Mouse (Mus musculus) liver, embryonic 15.5 days (tissue): ENCODE measurements around the gene Emg1. TPM values are rescaled to one million over a fixed set of nuclear protein-coding genes. Genes with fewer than 3 reads are reported as not detected.

Experiments
- ATAC-seq: fragments of 200-750 bp; cut with Nextera tagmentation; 2 replicates; pipeline ENCODE4 v1.8.0; 2017; ENCODE audit warnings: moderate number of reproducible peaks, mild to moderate bottlenecking, moderate library complexity; ENCODE audit not compliant: insufficient read depth
- H3K27ac ChIP-seq: fragments of 300-500 bp; sonication (generic); replicated peaks from 2 replicates; pipeline ENCODE4 v1.5.1; 2015; ENCODE audit warnings: mild to moderate bottlenecking, inconsistent platforms
- H3K27me3 ChIP-seq: fragments of 300-500 bp; sonication (generic); 2 replicates; pipeline ENCODE4 v1.6.1; 2015; ENCODE audit warnings: mild to moderate bottlenecking, inconsistent platforms
- H3K36me3 ChIP-seq: fragments of 300-500 bp; sonication (generic); replicated peaks from 2 replicates; pipeline ENCODE4 v1.6.1; 2015; ENCODE audit warnings: moderate library complexity, mild to moderate bottlenecking, inconsistent platforms
- H3K4me1 ChIP-seq: fragments of 300-500 bp; sonication (generic); replicated peaks from 2 replicates; pipeline ENCODE4 v1.6.1; 2015; ENCODE audit warnings: inconsistent platforms
- H3K4me2 ChIP-seq: fragments of 300-500 bp; sonication (generic); 2 replicates; pipeline ENCODE4 v1.6.1; 2015; ENCODE audit warnings: moderate library complexity, mild to moderate bottlenecking, inconsistent platforms
- H3K4me3 ChIP-seq: fragments of 300-500 bp; sonication (generic); replicated peaks from 2 replicates; pipeline ENCODE4 v1.5.1; 2015; ENCODE audit warnings: mild to moderate bottlenecking, inconsistent platforms
- H3K9ac ChIP-seq: fragments of 300-500 bp; sonication (generic); 2 replicates; pipeline ENCODE4 v1.6.1; 2015; ENCODE audit warnings: moderate library complexity, mild to moderate bottlenecking, inconsistent platforms
- H3K9me3 ChIP-seq: fragments of 300-500 bp; sonication (generic); replicated peaks from 2 replicates; pipeline ENCODE4 v1.6.1; 2016; ENCODE audit warnings: inconsistent platforms
- WGBS: fragments of 180-500 bp; shearing (Covaris S2); methylation state at CpG from one replicate; pipeline ENCODE4 v1.1.7; 2015; ENCODE audit warnings: mixed read lengths; ENCODE audit not compliant: insufficient replicate concordance; 5-methylcytosine and 5-hydroxymethylcytosine counted together
- polyA plus RNA-seq: library from polyadenylated mRNA; unstranded; fragments of >200 nt; fragmentation: Nextera tagmentation; extraction: Ambion mirVana; gene quantifications from 2 replicates; pipeline ENCODE4 v1.2.1, GENCODE M21; 2015

Emg1 gene
- polyA plus RNA-seq, 1 experiment from 2014 or later: 128 TPM

DNA sequence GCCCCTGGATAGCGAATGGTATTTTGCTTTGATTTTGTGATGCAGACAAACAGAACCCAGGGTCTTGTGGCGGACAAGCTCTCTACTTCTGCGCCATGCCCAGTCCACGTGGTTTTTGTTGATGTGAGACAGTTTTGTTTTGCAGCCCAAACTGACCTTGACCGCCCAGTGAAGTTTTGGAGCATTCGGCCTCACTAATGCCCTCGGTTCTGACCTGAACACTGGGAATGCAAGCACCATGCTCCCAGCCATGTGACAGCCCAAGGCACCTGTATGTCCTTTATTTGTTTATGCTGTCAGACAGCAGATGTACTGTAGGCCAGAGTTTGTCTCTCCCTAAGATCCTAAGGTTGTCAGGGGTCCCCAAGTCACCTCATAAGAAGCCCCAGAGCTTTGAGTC is 37.4 kb downstream of the Emg1 start:
- Histone ChIP-seq H3K27ac (no peak overlapping the region), H3K9ac (no peak overlapping the region), H3K9me3 (no peaks in the 10 kb centered on the region), H3K27me3 (no peaks in the 10 kb centered on the region), H3K4me3 (no peak overlapping the region), H3K4me2 (no peak overlapping the region), H3K36me3 (peaks cover 38% of the 10 kb centered on the region), H3K4me1 (peaks cover 67% of the 10 kb centered on the region)
- WGBS: 85% methylated on average over 7 of the region's 7 CpGs
- no peak for ATAC-seq

DNA sequence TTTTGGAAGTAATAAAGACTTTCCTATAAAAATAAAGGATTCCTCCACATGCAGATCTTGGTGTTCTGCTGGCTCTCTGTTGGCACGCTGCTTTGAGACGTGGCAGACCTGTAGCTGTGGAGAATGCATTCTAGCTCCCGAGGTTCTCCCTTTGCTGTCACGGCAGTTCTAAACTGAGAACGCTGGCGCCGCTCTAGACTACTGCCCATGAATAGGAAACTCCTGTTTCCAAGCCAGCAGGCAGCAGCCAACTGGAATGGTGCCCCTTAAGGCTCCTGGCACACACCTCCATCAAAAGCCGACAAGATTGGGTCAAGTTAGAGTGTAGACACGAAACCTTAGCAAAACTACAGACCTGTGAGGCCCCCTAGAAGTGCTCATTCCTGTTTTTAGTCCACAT is 38.4 kb downstream of the Emg1 start:
- ATAC-seq: no peak
- 84% methylated on average over 9 of the region's 9 CpGs for WGBS
- no peaks in the 10 kb centered on the region for H3K27me3 ChIP-seq
- H3K27ac ChIP-seq: no peak overlapping the region
- H3K4me3 ChIP-seq: no peak overlapping the region
- peaks cover 68% of the 10 kb centered on the region for H3K4me1 ChIP-seq
- H3K9me3 ChIP-seq: no peaks in the 10 kb centered on the region
- H3K9ac ChIP-seq: no peak overlapping the region
- H3K4me2 ChIP-seq: no peak overlapping the region
- peaks cover 38% of the 10 kb centered on the region for H3K36me3 ChIP-seq

DNA sequence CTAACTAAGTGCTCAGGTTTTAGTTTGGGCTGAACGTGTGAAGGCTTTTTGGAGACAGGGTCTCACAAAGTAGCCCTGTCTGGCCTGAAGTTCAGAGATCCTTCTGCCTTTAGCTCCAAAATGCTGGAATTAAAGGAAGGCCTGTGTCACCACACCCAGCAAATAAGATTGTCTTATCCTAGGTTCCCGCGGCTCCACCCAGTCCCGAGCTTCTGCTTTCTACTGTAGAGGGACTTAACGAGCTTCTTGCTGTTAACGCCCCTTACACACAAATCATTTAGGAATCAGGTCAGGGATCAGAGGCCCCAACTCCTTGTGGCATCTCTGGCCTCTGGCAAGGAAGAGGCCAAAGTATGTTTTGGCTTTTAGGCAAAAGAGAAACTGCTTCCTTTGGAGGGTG is 39.9 kb downstream of the Emg1 start:
- Histone ChIP-seq H3K27me3 (no peaks in the 10 kb centered on the region), H3K9ac (no peak overlapping the region), H3K36me3 (peaks cover 44% of the 10 kb centered on the region), H3K27ac (0 out of 2 replicates have a peak overlapping the region, but pooled peaks have one; percentile 1), H3K4me2 (0 out of 2 replicates have a peak overlapping the region, but pooled peaks have one; percentile 0), H3K4me3 (no peak overlapping the region), H3K9me3 (no peaks in the 10 kb centered on the region), H3K4me1 (peaks cover 56% of the 10 kb centered on the region)
- ATAC-seq: no peak
- WGBS: 33% methylated on average over 6 of the region's 6 CpGs

DNA sequence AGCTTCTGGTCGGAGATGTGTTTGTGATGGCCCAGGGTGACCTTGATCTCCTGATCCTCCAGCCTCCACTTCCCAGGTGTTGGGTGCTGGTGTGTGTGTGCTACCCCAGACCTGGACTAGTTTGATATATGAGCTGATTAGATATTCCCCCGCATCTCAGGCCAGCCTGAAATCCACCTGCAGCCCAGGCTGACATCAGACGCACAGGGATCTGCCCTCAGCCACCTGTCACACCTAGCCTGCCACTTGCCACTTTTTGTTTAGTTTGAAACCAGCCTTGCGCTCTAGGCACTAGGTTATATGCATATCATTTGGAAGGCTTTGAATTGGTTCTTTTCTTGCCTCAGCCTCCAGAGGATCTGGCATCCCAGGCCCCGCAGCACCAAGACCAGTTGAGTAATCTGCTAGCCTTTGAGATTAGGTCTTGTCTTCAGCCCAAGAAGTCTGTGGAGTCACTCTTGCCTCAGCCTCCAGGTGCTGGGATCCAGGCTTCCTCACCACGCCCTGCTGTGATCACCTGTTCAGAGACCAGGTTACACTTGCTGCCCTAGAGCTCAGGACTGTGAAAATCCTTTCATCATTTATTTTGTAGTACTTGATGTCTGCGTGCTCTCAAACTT is 41.6 kb downstream of the Emg1 start:
- Histone ChIP-seq H3K36me3 (peaks cover 57% of the 10 kb centered on the region), H3K9me3 (no peaks in the 10 kb centered on the region), H3K4me3 (no peak overlapping the region), H3K4me1 (peaks cover 54% of the 10 kb centered on the region), H3K4me2 (no peak overlapping the region), H3K27ac (no peak overlapping the region), H3K27me3 (no peaks in the 10 kb centered on the region), H3K9ac (no peak overlapping the region)
- 82% methylated on average over 7 of the region's 7 CpGs for WGBS
- no peak for ATAC-seq

DNA sequence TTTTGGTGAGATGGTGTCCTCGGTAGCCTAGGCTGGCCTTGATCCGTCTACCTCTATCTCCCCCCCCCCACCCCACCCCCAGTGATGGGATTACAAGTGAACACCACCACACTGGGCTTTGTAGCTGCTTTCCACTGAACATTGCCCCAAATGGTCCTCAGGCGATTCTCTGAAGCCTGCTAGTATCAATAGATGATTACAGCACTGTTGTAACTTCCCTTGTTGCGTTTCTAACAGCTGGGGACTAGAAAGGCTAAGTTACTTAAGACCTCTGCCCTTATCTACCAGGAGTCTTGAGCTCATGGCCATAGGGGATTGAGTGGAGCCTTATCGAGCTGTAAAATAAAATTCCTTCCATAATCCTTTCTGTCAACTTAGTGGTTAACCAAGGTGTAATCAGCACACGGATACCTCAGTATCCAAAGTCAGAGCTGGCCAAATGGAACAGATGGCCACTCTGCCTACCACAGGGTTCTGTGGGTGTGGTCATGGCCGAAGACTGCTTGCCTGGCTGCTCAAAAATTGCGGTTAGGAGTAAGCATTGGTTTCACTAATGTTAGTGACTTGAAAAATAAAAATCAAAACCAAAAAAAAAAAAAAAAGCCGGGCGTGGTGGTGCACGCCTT is 42.6 kb downstream of the Emg1 start:
- H3K9ac ChIP-seq: no peak overlapping the region
- no peak overlapping the region for H3K4me3 ChIP-seq
- H3K4me2 ChIP-seq: no peak overlapping the region
- peaks cover 63% of the 10 kb centered on the region for H3K4me1 ChIP-seq
- H3K27me3 ChIP-seq: no peaks in the 10 kb centered on the region
- no peak overlapping the region for H3K27ac ChIP-seq
- ATAC-seq: no peak
- H3K9me3 ChIP-seq: no peaks in the 10 kb centered on the region
- peaks cover 51% of the 10 kb centered on the region for H3K36me3 ChIP-seq
- WGBS: 65% methylated on average over 11 of the region's 11 CpGs

DNA sequence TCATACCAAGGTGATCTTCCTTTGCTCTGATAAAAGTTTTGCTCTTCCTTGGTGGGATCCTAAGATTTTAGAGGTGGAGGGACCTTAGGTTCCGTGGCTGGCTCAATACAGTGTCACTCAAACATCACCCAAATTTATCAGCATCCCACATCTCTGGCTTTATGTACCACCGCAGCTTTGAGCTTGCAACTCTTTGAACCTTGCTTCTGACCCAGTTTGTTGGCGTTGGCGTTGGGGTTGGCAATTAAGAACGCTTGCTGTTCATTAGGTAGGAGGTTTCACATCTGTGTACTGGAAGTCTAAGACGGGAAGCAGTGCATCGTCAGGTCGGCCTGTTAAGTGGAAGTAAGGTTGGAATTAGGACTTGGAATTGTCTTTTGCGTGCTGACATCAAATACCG is 47.0 kb downstream of the Emg1 start:
- H3K9me3 ChIP-seq: no peaks in the 10 kb centered on the region
- H3K27me3 ChIP-seq: no peaks in the 10 kb centered on the region
- H3K9ac ChIP-seq: no peak overlapping the region
- H3K36me3 ChIP-seq: peaks cover 29% of the 10 kb centered on the region
- no peak for ATAC-seq
- peaks cover 56% of the 10 kb centered on the region for H3K4me1 ChIP-seq
- 91% methylated on average over 10 of the region's 10 CpGs for WGBS
- H3K27ac ChIP-seq: no peak overlapping the region
- H3K4me3 ChIP-seq: peak overlapping the region; percentile 91
- peak overlapping the region; percentile 85 for H3K4me2 ChIP-seq

DNA sequence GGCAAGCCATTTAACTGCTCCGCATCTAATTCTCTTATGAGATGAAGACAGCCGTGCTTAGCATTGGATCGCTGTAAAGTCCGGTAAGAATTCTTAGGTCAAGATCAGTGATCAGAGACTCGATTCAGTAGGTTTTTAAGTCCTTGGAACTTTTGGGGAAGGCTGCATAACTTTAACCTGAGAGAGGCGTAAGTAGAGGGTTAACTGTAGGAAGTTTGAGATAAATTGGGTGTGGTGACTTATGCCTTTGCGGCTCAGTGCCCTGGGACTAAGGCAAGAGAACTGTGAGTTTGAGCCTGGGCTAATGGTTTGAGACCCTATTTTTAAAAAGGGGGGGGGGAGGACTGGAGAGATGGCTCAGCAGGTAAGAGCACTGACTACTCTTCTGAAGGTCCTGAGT is 47.7 kb downstream of the Emg1 start:
- Histone ChIP-seq H3K9ac (peak overlapping the region; percentile 84), H3K36me3 (peaks cover 29% of the 10 kb centered on the region), H3K27me3 (no peaks in the 10 kb centered on the region), H3K9me3 (no peaks in the 10 kb centered on the region), H3K4me2 (peak overlapping the region; percentile 85), H3K4me3 (peak overlapping the region; percentile 91), H3K4me1 (peaks cover 52% of the 10 kb centered on the region), H3K27ac (no peak overlapping the region)
- WGBS: 37% methylated on average over 7 of the region's 7 CpGs
- no peak for ATAC-seq

DNA sequence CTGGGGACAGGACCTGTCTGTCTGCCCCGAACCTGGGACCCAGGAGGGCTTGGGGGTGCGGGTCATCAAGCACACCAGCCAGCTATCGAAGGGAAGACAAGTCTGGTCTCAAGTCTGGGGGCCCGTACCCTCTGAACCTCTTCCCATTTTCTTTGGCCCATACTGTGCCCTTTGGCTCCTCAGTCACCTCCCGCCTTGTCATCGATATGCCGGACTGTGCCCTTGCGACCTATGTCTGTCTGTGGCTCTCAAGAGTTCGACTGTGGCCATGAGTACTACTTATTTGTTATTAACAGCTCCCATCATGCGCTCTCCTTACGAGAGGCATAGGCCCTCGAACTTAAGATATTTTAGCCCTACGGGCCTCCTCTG is 48.6 kb downstream of the Emg1 start:
- peak; percentile 5; the same call in 1 of the 2 replicates for ATAC-seq
- Histone ChIP-seq H3K4me2 (peak overlapping the region; percentile 85), H3K9ac (peak overlapping the region; percentile 84), H3K9me3 (no peaks in the 10 kb centered on the region), H3K36me3 (peaks cover 28% of the 10 kb centered on the region), H3K4me1 (peaks cover 46% of the 10 kb centered on the region), H3K27me3 (no peaks in the 10 kb centered on the region), H3K4me3 (peak overlapping the region; percentile 91), H3K27ac (peak overlapping the region; percentile 89)
- 4% methylated on average over 13 of the region's 13 CpGs for WGBS

DNA sequence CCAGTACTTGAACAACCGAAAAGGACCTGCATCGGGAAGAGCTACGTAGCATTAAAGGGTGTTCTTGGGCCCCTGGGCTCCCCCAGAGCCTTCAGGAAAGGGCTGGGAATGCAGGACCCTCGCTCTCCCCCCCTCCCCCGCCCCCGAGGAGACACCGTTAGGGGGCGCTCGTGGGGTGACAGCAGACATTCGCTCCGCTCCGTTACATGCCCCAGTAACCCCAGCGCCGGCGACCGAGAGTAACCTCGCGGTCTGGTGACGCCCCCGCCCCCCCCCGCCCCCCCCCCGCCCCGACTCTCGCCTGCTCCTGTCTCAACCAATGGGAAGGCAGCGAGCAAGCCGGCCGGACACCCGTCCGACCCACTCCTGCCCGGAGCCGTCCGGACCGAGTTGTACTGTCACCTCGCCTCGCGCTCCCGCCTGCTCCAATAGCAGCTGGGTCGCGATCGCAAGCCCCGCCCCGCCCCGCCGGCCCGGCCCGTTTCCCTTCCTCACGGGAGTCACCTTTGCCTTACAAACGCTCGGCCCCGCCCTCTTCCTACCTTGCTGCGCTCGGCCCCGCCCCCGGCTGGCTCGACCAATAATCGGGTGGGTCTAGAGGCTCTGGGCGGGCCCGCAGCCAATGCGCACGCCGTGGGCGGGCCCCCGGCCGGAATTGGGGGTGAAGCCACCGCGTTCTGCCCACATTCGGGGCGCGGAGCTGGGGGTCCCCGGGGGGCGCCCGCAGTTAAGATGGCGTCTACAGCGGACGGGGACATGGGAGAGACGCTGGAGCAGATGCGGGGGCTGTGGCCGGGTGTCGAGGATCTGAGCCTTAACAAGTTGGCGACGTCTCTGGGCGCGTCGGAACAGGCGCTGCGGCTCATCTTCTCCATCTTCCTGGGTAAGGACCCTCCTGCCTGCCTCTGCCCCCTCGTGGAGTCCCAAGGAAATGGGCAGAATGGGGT is 49.2 kb downstream of the Emg1 start, which contains the start of gene Lpcat3:
Gene Lpcat3 (plus strand): TSS at position 551 of the 947 bp plus-strand sequence.
- ATAC-seq: peak; percentile 97
- peak within 1 kb of the TSS; percentile 84 for H3K9ac ChIP-seq
- H3K4me1 ChIP-seq: peaks cover 46% of the 10 kb centered on the region
- peak within 1 kb of the TSS; percentile 91 for H3K4me3 ChIP-seq
- WGBS: 1% methylated on average over 77 of the region's 87 CpGs
- H3K36me3 ChIP-seq: peaks cover 24% of the 10 kb centered on the region
- peak within 1 kb of the TSS; percentile 89 for H3K27ac ChIP-seq
- peak within 1 kb of the TSS; percentile 85 for H3K4me2 ChIP-seq
- H3K27me3 ChIP-seq: no peaks in the 10 kb centered on the region
- no peaks in the 10 kb centered on the region for H3K9me3 ChIP-seq

DNA sequence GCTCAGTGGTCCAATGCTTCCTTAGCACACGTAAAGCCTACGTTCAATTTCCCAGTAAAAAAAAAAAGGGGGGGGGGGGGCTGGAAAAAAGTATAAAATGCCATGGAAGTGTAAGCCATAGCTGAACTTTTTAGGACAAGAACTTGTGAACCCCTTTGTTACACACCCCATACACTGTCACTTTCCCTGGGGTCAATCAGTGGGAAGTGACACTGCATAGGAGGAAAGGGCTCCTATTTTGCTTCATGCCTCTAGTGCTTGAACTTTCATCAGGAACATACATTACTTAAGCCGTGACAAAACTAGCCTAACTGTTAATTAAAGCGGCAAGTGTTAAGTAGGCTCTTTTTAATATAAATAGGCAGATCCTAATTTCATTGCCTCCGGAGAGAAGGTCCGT is 50.0 kb downstream of the Emg1 start:
- peak overlapping the region; percentile 91 for H3K4me3 ChIP-seq
- H3K36me3 ChIP-seq: peaks cover 18% of the 10 kb centered on the region
- 31% methylated on average over 6 of the region's 6 CpGs for WGBS
- H3K9ac ChIP-seq: peak overlapping the region; percentile 60
- peak overlapping the region; percentile 85 for H3K4me2 ChIP-seq
- ATAC-seq: no peak
- H3K27me3 ChIP-seq: no peaks in the 10 kb centered on the region
- H3K9me3 ChIP-seq: no peaks in the 10 kb centered on the region
- peak overlapping the region; percentile 87 for H3K27ac ChIP-seq
- peaks cover 46% of the 10 kb centered on the region for H3K4me1 ChIP-seq
